12 mouse cellular contexts compared by ENCODE assay signal in genomic region chr7:125335586-125336165, GRCm38 (mm10).
DNase-seq lines count a peak whose midpoint lies in the region; ATAC-seq and TF ChIP-seq lines count a peak whose summit lies in the region.
"Had no signal": no experiment of that assay in that cellular context is flagged by ENCODE, and none has a peak within 500 bp of the region (broad histone marks: within the 10 kb centered on the region; RNA-seq: fewer than 3 reads in every experiment).

No protein-coding gene starts in this region.

- WGBS in hindbrain, embryonic 15.5 days = 32% methylated on average over 3 of the region's 3 CpGs
- WGBS in hindbrain, embryonic 12.5 days = 40% methylated on average over 3 of the region's 3 CpGs
- WGBS in hindbrain, postnatal 0 days = 27% methylated on average over 3 of the region's 3 CpGs

- H3K27me3 ChIP-seq in hindbrain, embryonic 15.5 days = peaks cover 19% of the 10 kb centered on the region; the same call in 1 of the 2 replicates
- H3K27me3 ChIP-seq in hindbrain, embryonic 12.5 days = no peaks in the 10 kb centered on the region
- H3K27me3 ChIP-seq in hindbrain, postnatal 0 days (ENCODE audit: insufficient read depth, low read length) = peaks cover 41% of the 10 kb centered on the region

- H3K4me2 ChIP-seq in hindbrain, embryonic 15.5 days = no peak overlapping the region
- H3K4me2 ChIP-seq in hindbrain, embryonic 12.5 days (replicated peaks) = no peak overlapping the region
- H3K4me2 ChIP-seq in hindbrain, postnatal 0 days (ENCODE audit: low read depth, low read length) = no peak overlapping the region

- no peak for TF ChIP-seq CTCF in hindbrain, postnatal 0 days (IDR thresholded peaks at IDR 0.05; ENCODE audit: low read depth)

- peak; percentile 91 for ATAC-seq in hindbrain, embryonic 15.5 days (ENCODE audit: low FRiP score, low read depth)
- no peak for ATAC-seq in hindbrain, embryonic 12.5 days (ENCODE audit: low FRiP score)
- ATAC-seq in hindbrain, postnatal 0 days = peak; percentile 95

- no peak overlapping the region for H3K4me3 ChIP-seq in hindbrain, embryonic 15.5 days
- no peak overlapping the region for H3K4me3 ChIP-seq in hindbrain, embryonic 12.5 days
- H3K4me3 ChIP-seq in hindbrain, postnatal 0 days (ENCODE audit: low read length) = no peak overlapping the region

- no peaks in the 10 kb centered on the region for H3K36me3 ChIP-seq in hindbrain, embryonic 15.5 days
- H3K36me3 ChIP-seq in hindbrain, embryonic 12.5 days = no peaks in the 10 kb centered on the region
- no peaks in the 10 kb centered on the region for H3K36me3 ChIP-seq in hindbrain, postnatal 0 days (ENCODE audit: insufficient read depth, low read length)

- no peak overlapping the region for H3K9ac ChIP-seq in hindbrain, embryonic 15.5 days
- H3K9ac ChIP-seq in hindbrain, embryonic 12.5 days = no peak overlapping the region
- H3K9ac ChIP-seq in hindbrain, postnatal 0 days (replicated peaks; ENCODE audit: low read length) = no peak overlapping the region

- H3K9me3 ChIP-seq in hindbrain, embryonic 15.5 days = no peaks in the 10 kb centered on the region
- H3K9me3 ChIP-seq in hindbrain, embryonic 12.5 days (replicated peaks) = no peaks in the 10 kb centered on the region
- no peaks in the 10 kb centered on the region for H3K9me3 ChIP-seq in hindbrain, postnatal 0 days (ENCODE audit: low read length)

- DNase-seq in Muller cell, postnatal 12 days (ENCODE audit: inconsistent ontology term) = peak; percentile 92
- DNase-seq in cerebellum, adult 11 months = peak; percentile 20
- peak; percentile 91 for DNase-seq in hindbrain, postnatal 0 days (ENCODE audit: low spot score)
- no peak for DNase-seq in urinary bladder, postnatal 14 days (ENCODE audit: low spot score)
- no peak for DNase-seq in spleen, adult 12 weeks (ENCODE audit: low spot score)
- DNase-seq: heart, adult 11 months; layer of hippocampus, adult 9-11 months; liver; right cerebral cortex, adult 18-20 months; thymus, adult 2 months had no signal

- peak overlapping the region; percentile 41; the same call in 1 of the 2 replicates for H3K27ac ChIP-seq in hindbrain, embryonic 15.5 days (replicated peaks)
- H3K27ac ChIP-seq in hindbrain, embryonic 12.5 days = no peak overlapping the region
- no peak overlapping the region for H3K27ac ChIP-seq in hindbrain, postnatal 0 days

- H3K4me1 ChIP-seq in hindbrain, embryonic 15.5 days (replicated peaks) = peaks cover 12% of the 10 kb centered on the region
- H3K4me1 ChIP-seq in hindbrain, embryonic 12.5 days = peaks cover 7% of the 10 kb centered on the region; the same call in 1 of the 2 replicates
- H3K4me1 ChIP-seq in hindbrain, postnatal 0 days (ENCODE audit: insufficient read depth, low read length) = no peaks in the 10 kb centered on the region

Comparison
In these comparisons a context has a peak if more than half of its experiments do, and no peak if none do; other contexts are left out.
1. DNase-seq: peak in Muller cell, postnatal 12 days (single experiment), cerebellum, adult 11 months (single experiment) and hindbrain, postnatal 0 days (single experiment); none in urinary bladder, postnatal 14 days (single experiment) and spleen, adult 12 weeks (single experiment).